Mouse (Mus musculus): ENCODE data around the gene Ccdc153.

GRCm38 (mm10) chr9:44287401-44288075, 47.1 kb downstream of the Ccdc153 start:
- TF ChIP-seq FLI1 (IDR thresholded peaks at IDR 0.05; ENCODE audit: low read length) (no peak), GATA1 (IDR thresholded peaks at IDR 0.05; ENCODE audit: borderline replicate concordance, low read length) (no peak)

Data from megakaryocyte, embryonic 14.5 days (primary cell).